Mouse (Mus musculus): ENCODE results near the gene Gm3336.

DNA sequence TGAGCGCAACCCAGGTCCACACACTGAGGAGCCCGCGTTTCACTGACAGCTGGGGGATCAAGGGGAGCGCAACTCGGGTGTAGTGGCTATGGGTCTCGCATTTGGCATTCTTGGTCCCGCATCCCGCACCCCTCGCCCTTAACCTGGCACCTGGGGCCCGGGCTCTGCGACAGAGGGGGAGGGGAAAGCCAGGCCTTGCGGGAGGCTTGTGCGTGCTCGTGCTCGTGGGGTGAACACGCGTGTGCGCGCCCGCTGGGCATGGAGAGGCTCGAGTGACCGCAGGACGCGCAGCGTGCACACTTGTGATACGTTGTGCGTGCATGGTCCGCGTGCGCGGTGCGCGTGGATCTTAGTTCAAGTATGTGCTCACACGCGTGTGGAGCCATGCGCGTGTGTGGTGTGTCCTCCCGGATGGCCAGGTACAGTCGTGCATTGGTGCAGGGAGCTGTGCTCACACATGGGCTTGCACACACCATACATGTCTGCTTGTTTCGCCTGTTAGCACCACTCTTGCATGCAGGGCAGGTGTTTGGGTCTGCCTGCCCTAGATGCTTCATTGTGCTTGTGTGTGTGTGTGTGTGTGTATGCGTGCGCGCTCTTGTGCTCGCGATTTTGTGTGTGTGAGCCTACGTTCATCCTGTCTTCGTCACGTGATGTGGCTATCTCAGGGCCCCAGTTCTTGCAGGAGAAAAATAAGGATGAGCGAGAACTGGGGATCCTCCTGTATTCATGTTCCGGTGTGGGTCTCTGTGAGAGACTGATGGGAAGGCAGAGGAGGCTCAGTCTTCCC, 36.7 kb downstream of the Gm3336 start:
- no peak for TF ChIP-seq CTCF (IDR thresholded peaks at IDR 0.05; ENCODE audit: borderline replicate concordance, insufficient read depth, low read length)
- TF ChIP-seq POLR2A (IDR thresholded peaks at IDR 0.05; ENCODE audit: low read depth, low read length) = no peak; the same call in 1 of the 2 replicates
